Mouse (Mus musculus) heart, embryonic 10.5 days (tissue): ENCODE measurements around the gene Ppie. TPM values are rescaled to one million over a fixed set of nuclear protein-coding genes. Genes with fewer than 3 reads are reported as not detected.
"Not testable (repeated sequence)": the region's sequence is repeated elsewhere in the genome, so short reads cannot be mapped to it uniquely, and the experiment has no call there.

Source experiments
- DNase-seq: peaks from one replicate; pipeline ENCODE4 v3.0.0-alpha.2; 2017; ENCODE audit warnings: low spot score
- H3K27ac ChIP-seq: fragments of 300-500 bp; sonication (generic); 2 replicates; pipeline ENCODE4 v1.5.1; 2016; ENCODE audit warnings: mild to moderate bottlenecking
- H3K27me3 ChIP-seq: fragments of 300-500 bp; sonication (generic); 2 replicates; pipeline ENCODE4 v1.6.1; 2016; ENCODE audit warnings: mild to moderate bottlenecking; ENCODE audit not compliant: poor library complexity, insufficient read depth, severe bottlenecking
- H3K36me3 ChIP-seq: fragments of 300-500 bp; sonication (generic); 2 replicates; pipeline ENCODE4 v1.6.1; 2016; ENCODE audit warnings: mild to moderate bottlenecking, moderate library complexity
- H3K4me1 ChIP-seq: fragments of 300-500 bp; sonication (generic); 2 replicates; pipeline ENCODE4 v1.6.1; 2016; ENCODE audit warnings: mild to moderate bottlenecking
- H3K4me3 ChIP-seq: fragments of 300-500 bp; sonication (generic); 2 replicates; pipeline ENCODE4 v1.5.1; 2016; ENCODE audit warnings: mild to moderate bottlenecking, moderate library complexity
- H3K9me3 ChIP-seq: fragments of 300-500 bp; sonication (generic); 2 replicates; pipeline ENCODE4 v1.6.1; 2016; ENCODE audit warnings: mild to moderate bottlenecking, moderate library complexity
- WGBS: fragments of 180-500 bp; shearing (Covaris S2); methylation state at CpG from one replicate; pipeline ENCODE4 v1.1.7; 2016; 5-methylcytosine and 5-hydroxymethylcytosine counted together
- polyA plus RNA-seq: library from polyadenylated mRNA; unstranded; fragments of >200 nt; fragmentation: Nextera tagmentation; extraction: Ambion mirVana; gene quantifications from 2 replicates; pipeline ENCODE4 v1.2.1, GENCODE M21; 2016

Ppie gene
- polyA plus RNA-seq, 1 experiment from 2014 or later, result 100 TPM

GRCm38 (mm10) chr4:123152976-123153375 lies 13.2 kb upstream of the Ppie start:
- 0 out of 2 replicates have a peak, but pooled peaks cover 3% of the 10 kb centered on the region for H3K27me3 ChIP-seq
- H3K4me1 ChIP-seq, result no peaks in the 10 kb centered on the region
- DNase-seq, result no peak
- no peaks in the 10 kb centered on the region for H3K36me3 ChIP-seq
- H3K27ac ChIP-seq, result no peak overlapping the region
- WGBS, result 45% methylated on average over 5 of the region's 5 CpGs
- H3K9me3 ChIP-seq, result no peaks in the 10 kb centered on the region
- no peak overlapping the region for H3K4me3 ChIP-seq

DNA sequence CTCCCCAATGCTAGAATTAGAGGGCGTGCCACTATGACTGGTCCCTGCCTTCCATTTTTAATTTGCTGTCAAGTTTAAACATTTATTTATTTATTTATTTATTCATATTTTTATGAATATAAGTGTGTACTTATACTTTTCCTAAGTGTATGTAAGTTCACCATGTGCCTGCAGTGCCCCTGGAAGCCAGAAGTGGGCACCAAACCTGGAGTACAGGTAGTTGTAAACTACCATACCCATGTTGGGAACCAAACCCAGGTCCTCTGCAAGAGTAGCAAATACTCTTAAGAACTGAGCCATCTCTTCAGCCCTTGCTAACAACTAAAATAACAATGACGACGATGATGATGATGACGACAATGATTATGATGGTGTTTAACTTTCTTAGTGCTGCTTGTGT lies 12.3 kb upstream of the Ppie start:
- H3K9me3 ChIP-seq, result no peaks in the 10 kb centered on the region
- no peak for DNase-seq
- H3K27me3 ChIP-seq, result 0 out of 2 replicates have a peak, but pooled peaks cover 3% of the 10 kb centered on the region
- no peak overlapping the region for H3K4me3 ChIP-seq
- H3K36me3 ChIP-seq, result no peaks in the 10 kb centered on the region
- no peaks in the 10 kb centered on the region for H3K4me1 ChIP-seq
- H3K27ac ChIP-seq, result no peak overlapping the region
- 66% methylated on average over 4 of the region's 4 CpGs for WGBS

- Histone ChIP-seq H3K4me3 (no peak overlapping the region), H3K27me3 (peaks cover 17% of the 10 kb centered on the region; the same call in 1 of the 2 replicates), H3K36me3 (no peaks in the 10 kb centered on the region), H3K27ac (no peak overlapping the region), H3K9me3 (no peaks in the 10 kb centered on the region), H3K4me1 (no peaks in the 10 kb centered on the region)
- DNase-seq, result no peak
- WGBS, result 68% methylated on average over 5 of the region's 5 CpGs
Observed at GRCm38 (mm10) chr4:123147446-123148150, 7.8 kb upstream of the Ppie start.

DNA sequence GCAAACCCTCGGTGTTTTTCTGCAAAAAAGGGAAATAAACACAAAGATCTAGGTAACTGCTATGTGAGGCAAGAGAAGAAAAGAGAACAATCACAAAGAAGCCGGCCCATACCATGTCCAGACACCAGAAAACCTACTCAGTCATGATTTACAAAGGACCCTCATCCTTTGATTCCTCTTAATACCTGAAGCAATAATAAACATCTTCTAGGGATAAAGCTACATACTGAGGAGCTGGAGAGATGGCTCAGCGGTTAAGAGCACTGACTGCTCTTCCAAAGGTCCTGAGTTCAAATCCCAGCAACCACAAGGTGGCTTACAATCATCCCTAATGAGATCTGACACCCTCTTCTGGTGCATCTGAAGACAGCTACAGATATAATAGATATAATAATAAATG lies 2.2 kb downstream of the Ppie start:
- no peaks in the 10 kb centered on the region for H3K9me3 ChIP-seq
- DNase-seq, result no peak
- peaks cover 43% of the 10 kb centered on the region for H3K36me3 ChIP-seq
- 88% methylated on average over 3 of the region's 3 CpGs for WGBS
- no peak overlapping the region for H3K4me3 ChIP-seq
- H3K27me3 ChIP-seq, result 0 out of 2 replicates have a peak, but pooled peaks cover 4% of the 10 kb centered on the region
- peaks cover 11% of the 10 kb centered on the region for H3K4me1 ChIP-seq
- H3K27ac ChIP-seq, result no peak overlapping the region

DNA sequence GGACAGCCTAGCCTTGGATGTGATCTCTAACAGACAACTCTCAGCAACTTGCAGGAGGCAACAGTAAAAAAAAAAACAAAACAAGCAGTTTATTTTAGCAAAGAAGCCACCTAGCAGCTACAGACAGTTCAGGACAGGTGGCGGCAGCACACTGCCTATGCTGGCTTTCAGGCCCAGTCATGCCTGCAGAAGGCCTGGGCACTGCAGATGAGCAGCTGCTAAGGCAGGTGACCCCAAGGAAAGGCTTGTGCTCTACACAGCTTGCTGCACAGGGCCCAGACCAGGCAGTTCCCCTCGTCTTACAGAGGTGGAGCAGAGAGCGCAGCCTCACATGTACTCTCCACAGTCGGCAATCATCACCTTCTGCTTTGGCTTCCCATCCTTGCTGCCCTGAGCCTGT lies 12.7 kb downstream of the Ppie start:
- DNase-seq, result no peak
- H3K36me3 ChIP-seq, result peaks cover 73% of the 10 kb centered on the region
- no peaks in the 10 kb centered on the region for H3K4me1 ChIP-seq
- no peak overlapping the region for H3K4me3 ChIP-seq
- 86% methylated on average over 4 of the region's 4 CpGs for WGBS
- no peak overlapping the region for H3K27ac ChIP-seq
- no peaks in the 10 kb centered on the region for H3K27me3 ChIP-seq
- H3K9me3 ChIP-seq, result no peaks in the 10 kb centered on the region

DNA sequence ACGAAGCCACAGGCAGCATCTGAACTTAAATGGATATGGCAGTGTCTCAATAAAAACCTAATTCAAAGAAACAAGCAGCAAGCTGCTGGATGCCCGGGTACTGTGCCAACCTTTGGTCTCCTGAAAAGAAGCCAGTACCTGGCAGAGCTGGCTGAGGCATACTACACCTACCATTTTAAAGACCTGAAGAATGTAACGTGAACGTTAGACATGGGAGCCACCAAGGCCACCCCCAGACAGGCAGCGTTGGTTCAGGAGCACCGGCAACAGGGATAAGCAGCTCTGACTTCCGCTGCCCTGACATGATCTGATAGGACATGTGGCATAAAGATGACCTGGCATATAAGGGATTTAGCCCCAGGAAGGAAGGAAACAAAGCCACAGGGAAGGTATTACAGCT lies 13.1 kb downstream of the Ppie start:
- H3K9me3 ChIP-seq, result no peaks in the 10 kb centered on the region
- no peak overlapping the region for H3K4me3 ChIP-seq
- no peak for DNase-seq
- H3K27ac ChIP-seq, result no peak overlapping the region
- H3K36me3 ChIP-seq, result peaks cover 69% of the 10 kb centered on the region
- 92% methylated on average over 7 of the region's 7 CpGs for WGBS
- H3K27me3 ChIP-seq, result no peaks in the 10 kb centered on the region
- H3K4me1 ChIP-seq, result no peaks in the 10 kb centered on the region

GRCm38 (mm10) chr4:123121286-123121685 lies 18.5 kb downstream of the Ppie start:
- Histone ChIP-seq H3K4me3 (no peak overlapping the region), H3K27ac (no peak overlapping the region), H3K27me3 (peaks cover 14% of the 10 kb centered on the region), H3K4me1 (0 out of 2 replicates have a peak, but pooled peaks cover 3% of the 10 kb centered on the region), H3K9me3 (no peaks in the 10 kb centered on the region), H3K36me3 (peaks cover 20% of the 10 kb centered on the region)
- WGBS, result 63% methylated on average over 2 of the region's 2 CpGs
- DNase-seq, result no peak

DNA sequence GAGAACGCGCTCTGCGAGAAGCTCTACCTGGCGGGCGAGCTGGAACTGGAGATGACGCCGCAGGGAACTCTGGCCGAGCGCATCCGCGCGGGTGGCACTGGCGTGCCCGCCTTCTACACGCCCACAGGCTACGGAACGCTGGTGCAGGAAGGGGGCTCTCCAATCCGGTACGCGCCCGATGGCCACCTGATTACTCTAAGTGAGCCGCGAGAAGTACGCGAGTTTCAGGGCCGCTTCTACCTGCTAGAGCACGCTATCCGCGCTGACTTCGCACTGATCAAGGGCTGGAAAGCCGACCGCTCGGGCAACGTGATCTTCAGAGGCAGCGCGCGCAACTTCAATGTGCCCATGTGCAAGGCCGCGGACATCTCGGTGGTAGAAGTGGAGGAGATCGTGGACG lies 23.1 kb downstream of the Ppie start:
- H3K36me3 ChIP-seq, H3K27ac ChIP-seq, H3K4me1 ChIP-seq, H3K9me3 ChIP-seq, DNase-seq: not testable (repeated sequence)
- H3K4me3 ChIP-seq, result peak overlapping the region; percentile 51
- H3K27me3 ChIP-seq, result peaks cover 41% of the 10 kb centered on the region
- 9% methylated on average over 32 of the region's 42 CpGs for WGBS

DNA sequence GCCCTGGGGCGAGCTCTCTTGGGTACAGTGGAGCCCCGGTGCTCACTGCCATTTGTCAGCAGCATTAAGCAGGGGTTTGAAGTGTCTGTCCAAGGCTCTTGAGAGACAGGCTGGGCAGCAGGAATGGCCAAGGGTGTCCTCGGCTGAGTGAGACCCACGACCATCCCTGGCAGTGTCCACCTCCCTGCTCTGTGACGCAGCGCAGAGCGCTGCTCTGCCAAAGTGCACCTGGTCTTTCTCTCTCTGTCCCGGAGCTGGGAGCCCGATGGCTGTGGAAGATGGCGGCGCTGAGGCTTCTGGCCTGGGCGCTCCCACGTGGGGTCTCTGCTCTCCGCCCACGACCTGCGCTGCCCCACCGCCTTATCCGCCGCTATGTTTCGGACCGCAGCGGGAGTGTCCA lies 23.7 kb downstream of the Ppie start, which contains the start of gene Oxct2b:
Oxct2b (plus strand) TSS at position 256 of the 400 bp plus-strand sequence.
- DNase-seq, result no peak
- no peaks in the 10 kb centered on the region for H3K36me3 ChIP-seq
- no peak within 1 kb of the TSS for H3K27ac ChIP-seq
- peak within 1 kb of the TSS; percentile 51 for H3K4me3 ChIP-seq
- H3K9me3 ChIP-seq, result no peaks in the 10 kb centered on the region
- peaks cover 41% of the 10 kb centered on the region for H3K27me3 ChIP-seq
- H3K4me1 ChIP-seq, result peaks cover 8% of the 10 kb centered on the region; the same call in 1 of the 2 replicates
- 5% methylated on average over 22 of the region's 22 CpGs for WGBS

- peaks cover 41% of the 10 kb centered on the region for H3K27me3 ChIP-seq
- 69% methylated on average over 4 of the region's 4 CpGs for WGBS
Observed at GRCm38 (mm10) chr4:123114651-123115050, 25.1 kb downstream of the Ppie start.

GRCm38 (mm10) chr4:123112216-123112764 lies 27.5 kb downstream of the Ppie start:
- Histone ChIP-seq H3K27ac (no peak overlapping the region), H3K36me3 (no peaks in the 10 kb centered on the region), H3K9me3 (no peaks in the 10 kb centered on the region), H3K4me1 (peaks cover 4% of the 10 kb centered on the region; the same call in 1 of the 2 replicates), H3K4me3 (no peak overlapping the region), H3K27me3 (peaks cover 44% of the 10 kb centered on the region)
- 73% methylated on average over 8 of the region's 8 CpGs for WGBS
- DNase-seq, result no peak

More at GRCm38 (mm10) chr4:123114651-123115050, 25.1 kb downstream of the Ppie start:
- DNase-seq, result peak; percentile 56
- H3K9me3 ChIP-seq, H3K36me3 ChIP-seq, H3K4me3 ChIP-seq, H3K4me1 ChIP-seq, H3K27ac ChIP-seq: not testable (repeated sequence)

GRCm38 (mm10) chr4:123111275-123111983 lies 28.3 kb downstream of the Ppie start:
- DNase-seq, result peak; percentile 57
- not testable (repeated sequence) for H3K4me1 ChIP-seq, H3K4me3 ChIP-seq, H3K36me3 ChIP-seq, H3K27ac ChIP-seq, H3K9me3 ChIP-seq
- peaks cover 46% of the 10 kb centered on the region for H3K27me3 ChIP-seq
- 58% methylated on average over 10 of the region's 10 CpGs for WGBS

DNA sequence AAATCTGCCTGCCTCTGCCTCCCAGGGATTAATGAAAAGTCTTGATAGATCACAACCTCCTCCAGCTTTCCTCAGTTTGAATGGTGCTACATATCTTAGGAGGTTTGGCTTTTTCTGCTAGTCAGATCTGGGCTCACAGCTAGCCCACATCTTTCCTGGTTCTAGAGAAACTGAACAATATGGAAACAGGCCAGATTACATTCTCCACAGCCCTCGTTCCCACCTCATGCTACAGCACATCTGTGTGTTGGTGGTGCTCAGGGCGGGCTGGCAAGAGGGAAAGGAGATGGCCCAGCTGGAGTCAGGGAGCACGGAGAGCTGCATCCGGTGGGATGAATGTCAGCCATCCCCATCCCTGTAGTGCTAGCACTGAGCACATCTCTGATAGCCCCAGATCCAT lies 29.0 kb downstream of the Ppie start:
- peaks cover 47% of the 10 kb centered on the region for H3K27me3 ChIP-seq
- no peak for DNase-seq
- H3K9me3 ChIP-seq, result no peaks in the 10 kb centered on the region
- no peak overlapping the region for H3K27ac ChIP-seq
- no peaks in the 10 kb centered on the region for H3K36me3 ChIP-seq
- 0 out of 2 replicates have a peak, but pooled peaks cover under 1% of the 10 kb centered on the region for H3K4me1 ChIP-seq
- no peak overlapping the region for H3K4me3 ChIP-seq
- 86% methylated on average over 4 of the region's 4 CpGs for WGBS
